Mouse (Mus musculus): ENCODE measurements at regions not wholly inside any gene's neighbourhood (a gene's known extent, or its start where the extent isn't known, plus 50 kb on each side); places are given as distances from the start of the nearest gene placed in this dataset.

- TF ChIP-seq CTCF (conservative IDR thresholded peaks at IDR 0.05; ENCODE audit: low read length), result no peak
- TF ChIP-seq POU5F1 (IDR thresholded peaks at IDR 0.05; ENCODE audit: borderline replicate concordance, low read length), result no peak
These were observed 283.2 kb upstream of the Jmjd1c start for GRCm38 (mm10) chr10:66812515-66813260.
